Mouse (Mus musculus): ENCODE data around the gene Cxcl10.

DNA sequence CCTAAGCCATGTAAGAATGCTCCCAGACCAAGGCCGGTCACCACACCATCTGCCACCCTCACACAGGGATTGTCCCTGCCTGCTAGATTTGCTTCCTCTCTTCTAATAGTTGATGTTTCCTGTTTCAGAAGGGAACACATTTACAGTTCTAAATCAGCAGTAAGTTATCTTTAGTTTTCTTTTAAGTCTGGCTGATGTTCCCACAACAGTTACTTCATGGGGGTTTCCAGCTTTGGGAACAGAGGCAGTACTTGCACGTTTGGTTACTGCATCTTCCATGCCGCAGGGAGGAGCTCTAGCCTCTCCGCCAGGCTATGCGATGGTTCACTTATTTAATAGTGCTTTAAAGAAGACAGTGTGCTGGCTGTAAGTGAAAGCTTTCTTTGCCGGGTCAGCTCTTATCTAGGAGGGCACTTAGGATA lies 26.0 kb upstream of the Cxcl10 start:
- TF ChIP-seq MYOD1 (IDR thresholded peaks at IDR 0.05; ENCODE audit: control insufficient read depth in 1 of 3, insufficient read length in 2 of 3, low read depth in 2 of 3) (no peak), TCF3 (IDR thresholded peaks at IDR 0.05; ENCODE audit: insufficient read length, low read depth) (no peak), POLR2A (IDR thresholded peaks at IDR 0.05; ENCODE audit: insufficient read length, low read depth) (no peak), E2F4 (IDR thresholded peaks at IDR 0.05; ENCODE audit: insufficient read depth) (no peak), POLR2AphosphoS2 (IDR thresholded peaks at IDR 0.05; ENCODE audit: insufficient read length, low read depth) (no peak), MAX (IDR thresholded peaks at IDR 0.05; ENCODE audit: low read depth) (no peak)

All from myocyte (in vitro differentiated cells).